Mouse (Mus musculus) olfactory bulb, adult 2 months (tissue): ENCODE data around the gene Arl6ip5. TPM values are rescaled to one million over a fixed set of nuclear protein-coding genes. Genes with fewer than 3 reads are reported as not detected.

Experiments used
- H3K27ac ChIP-seq: fragments of 200-500 bp; 2 replicates; pipeline ENCODE4 v1.5.1; 2012; ENCODE audit warnings: low read depth, low read length; ENCODE audit not compliant: insufficient read depth
- H3K4me1 ChIP-seq: fragments of 200-500 bp; 2 replicates; pipeline ENCODE4 v1.6.1; 2012; ENCODE audit warnings: low read length; ENCODE audit not compliant: control insufficient read depth, insufficient read depth
- H3K4me3 ChIP-seq: fragments of 200-500 bp; 2 replicates; pipeline ENCODE4 v1.5.1; 2012; ENCODE audit warnings: mild to moderate bottlenecking, low read depth, low read length, moderate library complexity; ENCODE audit not compliant: insufficient read depth
- CTCF ChIP-seq: fragments of 200-500 bp; IDR thresholded peaks from 2 replicates; pipeline ENCODE4 v1.5.1; 2012; ENCODE audit warnings: low read depth, mild to moderate bottlenecking, low read length, moderate library complexity; ENCODE audit not compliant: insufficient read depth
- POLR2A ChIP-seq: fragments of 200-500 bp; IDR thresholded peaks from 2 replicates; pipeline ENCODE4 v1.6.1; 2012; ENCODE audit warnings: mild to moderate bottlenecking, low read depth, low read length, moderate library complexity; ENCODE audit not compliant: insufficient read depth
- WGBS: fragments of 180-500 bp; shearing (Covaris S2); methylation state at CpG from one replicate; pipeline ENCODE4 v1.1.7; 2018; 5-methylcytosine and 5-hydroxymethylcytosine counted together
- polyA plus RNA-seq: library from polyadenylated mRNA; stranded (reverse); fragments of >200 nt; gene quantifications from 2 replicates; pipeline ENCODE4 v1.2.4, GENCODE M21; 2012; ENCODE audit warnings: low replicate concordance; ENCODE audit not compliant: missing spikeins, insufficient read depth, insufficient read length

Gene Arl6ip5
- polyA plus RNA-seq, 1 experiment: not detected

GRCm38 (mm10) chr6:97222321-97222720 is 11.8 kb downstream of the Arl6ip5 start:
- H3K4me3 ChIP-seq: no peak overlapping the region
- H3K27ac ChIP-seq: no peak overlapping the region
- H3K4me1 ChIP-seq: peaks cover 22% of the 10 kb centered on the region
- 61% methylated on average over 6 of the region's 6 CpGs for WGBS
- TF ChIP-seq CTCF: no peak
- no peak for TF ChIP-seq POLR2A

- Histone ChIP-seq H3K27ac (no peak overlapping the region), H3K4me3 (no peak overlapping the region), H3K4me1 (peaks cover 22% of the 10 kb centered on the region)
- TF ChIP-seq CTCF: no peak
- TF ChIP-seq POLR2A: no peak
- 40% methylated on average over 5 of the region's 5 CpGs for WGBS
Observed at GRCm38 (mm10) chr6:97222931-97223467, 12.5 kb downstream of the Arl6ip5 start.

GRCm38 (mm10) chr6:97223566-97223965 is 13.1 kb downstream of the Arl6ip5 start:
- H3K4me1 ChIP-seq: peaks cover 22% of the 10 kb centered on the region
- WGBS: 80% methylated on average over 4 of the region's 4 CpGs

GRCm38 (mm10) chr6:97224505-97224904 is 14.0 kb downstream of the Arl6ip5 start:
- H3K27ac ChIP-seq: no peak overlapping the region
- 98% methylated on average over 8 of the region's 8 CpGs for WGBS
- peaks cover 22% of the 10 kb centered on the region for H3K4me1 ChIP-seq
- H3K4me3 ChIP-seq: no peak overlapping the region
- TF ChIP-seq POLR2A: no peak
- no peak for TF ChIP-seq CTCF

More at GRCm38 (mm10) chr6:97223566-97223965, 13.1 kb downstream of the Arl6ip5 start:
- Histone ChIP-seq H3K4me3 (no peak overlapping the region), H3K27ac (no peak overlapping the region)
- TF ChIP-seq CTCF (no peak), POLR2A (no peak)

- Histone ChIP-seq H3K4me1 (peaks cover 20% of the 10 kb centered on the region), H3K27ac (0 out of 2 replicates have a peak overlapping the region, but pooled peaks have one; percentile 40), H3K4me3 (no peak overlapping the region)
- TF ChIP-seq CTCF (no peak), POLR2A (no peak)
- 23% methylated on average over 1 of the region's 1 CpGs for WGBS
Observed at GRCm38 (mm10) chr6:97226083-97226491, 15.6 kb downstream of the Arl6ip5 start.

- 97% methylated on average over 9 of the region's 9 CpGs for WGBS
- no peak overlapping the region for H3K27ac ChIP-seq
- TF ChIP-seq CTCF (no peak), POLR2A (no peak)
- peaks cover 8% of the 10 kb centered on the region for H3K4me1 ChIP-seq
- no peak overlapping the region for H3K4me3 ChIP-seq
Observed at GRCm38 (mm10) chr6:97227067-97227847, 16.8 kb downstream of the Arl6ip5 start.

- WGBS: 89% methylated on average over 7 of the region's 7 CpGs
- TF ChIP-seq POLR2A (no peak), CTCF (no peak)
- Histone ChIP-seq H3K4me3 (no peak overlapping the region), H3K4me1 (no peaks in the 10 kb centered on the region), H3K27ac (no peak overlapping the region)
Observed at GRCm38 (mm10) chr6:97234911-97235668, 24.6 kb downstream of the Arl6ip5 start.

GRCm38 (mm10) chr6:97236088-97236487 is 25.6 kb downstream of the Arl6ip5 start:
- 96% methylated on average over 5 of the region's 5 CpGs for WGBS
- H3K4me3 ChIP-seq: no peak overlapping the region
- no peaks in the 10 kb centered on the region for H3K4me1 ChIP-seq
- no peak overlapping the region for H3K27ac ChIP-seq
- no peak for TF ChIP-seq POLR2A
- TF ChIP-seq CTCF: no peak

- WGBS: 95% methylated on average over 6 of the region's 6 CpGs
- TF ChIP-seq POLR2A: no peak
- TF ChIP-seq CTCF: no peak
- H3K4me3 ChIP-seq: no peak overlapping the region
- no peak overlapping the region for H3K27ac ChIP-seq
- no peaks in the 10 kb centered on the region for H3K4me1 ChIP-seq
Observed at GRCm38 (mm10) chr6:97239360-97239759, 28.9 kb downstream of the Arl6ip5 start.
